Comparison of ENCODE assay signal across 9 mouse cellular contexts in the genomic region with DNA sequence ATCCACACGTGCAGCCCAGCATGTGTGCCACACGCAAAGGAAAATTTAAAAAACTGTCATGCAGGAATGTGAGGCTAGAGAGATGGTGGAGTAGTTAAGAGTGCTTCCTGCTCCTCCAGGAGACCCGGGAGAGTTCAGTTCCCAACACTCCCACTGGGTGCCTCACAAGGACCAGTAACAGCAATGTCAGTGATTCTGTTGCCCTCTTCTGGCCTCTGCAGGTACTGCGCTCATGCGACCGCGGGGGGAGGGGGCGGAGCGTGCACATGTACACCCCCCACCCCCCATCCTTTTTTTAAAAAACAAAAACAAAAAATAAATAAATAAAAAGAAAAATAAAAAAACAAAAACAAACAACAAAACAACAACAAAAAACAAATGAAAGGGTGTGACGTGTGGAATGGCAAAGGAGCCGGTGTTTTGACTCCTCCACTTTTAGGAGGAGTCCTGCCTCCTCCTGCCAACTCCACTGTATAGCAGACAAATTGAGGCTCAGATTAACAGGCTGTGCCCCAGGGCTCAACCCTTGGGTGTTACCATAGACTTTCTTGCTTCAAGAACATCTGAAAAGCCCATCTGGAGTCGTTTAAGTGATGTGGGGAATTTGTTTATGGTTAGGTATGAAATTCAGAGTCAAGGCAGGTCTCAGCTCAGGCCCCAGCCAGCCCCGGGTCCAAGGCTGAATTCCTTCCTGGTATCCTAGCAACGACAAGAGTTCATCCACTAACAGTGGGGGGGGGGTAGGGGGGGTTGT. TPM values are rescaled to one million over a fixed set of nuclear protein-coding genes. Genes with fewer than 3 reads are reported as not detected.
DNase-seq lines count a peak whose midpoint lies in the region; ATAC-seq and TF ChIP-seq lines count a peak whose summit lies in the region.
"Had no signal": no experiment of that assay in that cellular context is flagged by ENCODE, and none has a peak within 500 bp of the region (broad histone marks: within the 10 kb centered on the region; RNA-seq: fewer than 3 reads in every experiment).

No protein-coding gene starts in this region.

- no peak overlapping the region for H3K27ac ChIP-seq in liver, postnatal 0 days (ENCODE audit: low read depth)
- H3K27ac ChIP-seq: limb, embryonic 15.5 days had no signal

- no peaks in the 10 kb centered on the region for H3K9me3 ChIP-seq in liver, postnatal 0 days (ENCODE audit: low read length)
- H3K9me3 ChIP-seq: limb, embryonic 15.5 days had no signal

- H3K4me2 ChIP-seq in liver, postnatal 0 days (ENCODE audit: low read depth, low read length), result no peak overlapping the region
- H3K4me2 ChIP-seq: limb, embryonic 15.5 days had no signal

- no peak overlapping the region for H3K9ac ChIP-seq in liver, postnatal 0 days (replicated peaks)
- H3K9ac ChIP-seq: limb, embryonic 15.5 days had no signal

- ATAC-seq in liver, postnatal 0 days, result peak; percentile 68

- 13% methylated on average over 14 of the region's 14 CpGs for WGBS in liver, postnatal 0 days (ENCODE audit: insufficient replicate concordance)

- no peaks in the 10 kb centered on the region for H3K27me3 ChIP-seq in liver, postnatal 0 days (ENCODE audit: insufficient read depth, low read length)
- H3K27me3 ChIP-seq: limb, embryonic 15.5 days had no signal

- DNase-seq in urinary bladder, adult 18-20 months (ENCODE audit: low spot score in 2 of 2), result peak; percentile 11 to 63
- DNase-seq in urinary bladder, postnatal 10 days (ENCODE audit: low spot score), result no peak
- DNase-seq in cerebellum, adult 18-20 months, result peak; percentile 59 to 63
- peak; percentile 26 to 66 for DNase-seq in frontal cortex, postnatal 14 days (ENCODE audit: low spot score in 2 of 2)
- DNase-seq in kidney, postnatal 14 days, result peak; percentile 73
- peak; percentile 82 for DNase-seq in liver, postnatal 0 days
- peak; percentile 52 for DNase-seq in right cerebral cortex, adult 18-20 months
- peak; percentile 31 to 65 for DNase-seq in urinary bladder, postnatal 36 days (ENCODE audit: low spot score in 2 of 2)

- H3K4me1 ChIP-seq in liver, postnatal 0 days (ENCODE audit: insufficient read depth), result peaks cover 8% of the 10 kb centered on the region

- TF ChIP-seq EP300 in liver, postnatal 0 days (IDR thresholded peaks at IDR 0.05; ENCODE audit: low read depth), result no peak

- no peak overlapping the region for H3K4me3 ChIP-seq in liver, postnatal 0 days (ENCODE audit: low read depth, low read length)
- H3K4me3 ChIP-seq: limb, embryonic 15.5 days had no signal

- H3K36me3 ChIP-seq in liver, postnatal 0 days (replicated peaks; ENCODE audit: insufficient read depth, low read length), result no peaks in the 10 kb centered on the region
- H3K36me3 ChIP-seq: limb, embryonic 15.5 days had no signal

- TF ChIP-seq CTCF in liver, postnatal 0 days (IDR thresholded peaks at IDR 0.05; ENCODE audit: low read depth), result peak; percentile 91

RNA-seq across cellular contexts. Expression of a gene that starts 4.0 kb away (rescaled TPM):
- polyA plus RNA-seq in liver, postnatal 0 days (2015; fragmentation: Nextera tagmentation; extraction: Ambion mirVana), result not detected in 2 replicates
- polyA plus RNA-seq: limb, embryonic 15.5 days had no signal

RNA-seq across cellular contexts. Expression of a gene that starts 7.3 kb away (rescaled TPM):
- 1.2 and 26.9 TPM in 2 replicates for polyA plus RNA-seq in liver, postnatal 0 days (2015; fragmentation: Nextera tagmentation; extraction: Ambion mirVana)

RNA-seq across cellular contexts. Expression of a gene that starts 22.2 kb away (rescaled TPM):
- polyA plus RNA-seq in liver, postnatal 0 days (2015; fragmentation: Nextera tagmentation; extraction: Ambion mirVana), result not detected in 2 replicates

RNA-seq across cellular contexts. Expression of a gene that starts 22.6 kb away (rescaled TPM):
- not detected in 2 replicates for polyA plus RNA-seq in liver, postnatal 0 days (2015; fragmentation: Nextera tagmentation; extraction: Ambion mirVana)
- polyA plus RNA-seq: limb, embryonic 15.5 days had no signal

RNA-seq across cellular contexts. Expression of a gene that starts 35.9 kb away (rescaled TPM):
- polyA plus RNA-seq in liver, postnatal 0 days (2015; fragmentation: Nextera tagmentation; extraction: Ambion mirVana), result 25.9 and 29.0 TPM in 2 replicates
